Mouse (Mus musculus): ENCODE measurements at regions not wholly inside any gene's neighbourhood (a gene's known extent, or its start where the extent isn't known, plus 50 kb on each side); places are given as distances from the start of the nearest gene placed in this dataset.

- Histone ChIP-seq H3K27ac (no peak overlapping the region), H3K4me3 (no peak overlapping the region)
- DNase-seq (ENCODE audit: extremely low spot score in 1 of 2, low spot score in 2 of 2): peak; percentile 11 to 13
- no peak for TF ChIP-seq CTCF (IDR thresholded peaks at IDR 0.05)
- intact Hi-C loops (cut with DNase I): no loop called here
These were observed 577.0 kb upstream of the Large1 start for GRCm38 (mm10) chr8:73930344-73930743.

DNA sequence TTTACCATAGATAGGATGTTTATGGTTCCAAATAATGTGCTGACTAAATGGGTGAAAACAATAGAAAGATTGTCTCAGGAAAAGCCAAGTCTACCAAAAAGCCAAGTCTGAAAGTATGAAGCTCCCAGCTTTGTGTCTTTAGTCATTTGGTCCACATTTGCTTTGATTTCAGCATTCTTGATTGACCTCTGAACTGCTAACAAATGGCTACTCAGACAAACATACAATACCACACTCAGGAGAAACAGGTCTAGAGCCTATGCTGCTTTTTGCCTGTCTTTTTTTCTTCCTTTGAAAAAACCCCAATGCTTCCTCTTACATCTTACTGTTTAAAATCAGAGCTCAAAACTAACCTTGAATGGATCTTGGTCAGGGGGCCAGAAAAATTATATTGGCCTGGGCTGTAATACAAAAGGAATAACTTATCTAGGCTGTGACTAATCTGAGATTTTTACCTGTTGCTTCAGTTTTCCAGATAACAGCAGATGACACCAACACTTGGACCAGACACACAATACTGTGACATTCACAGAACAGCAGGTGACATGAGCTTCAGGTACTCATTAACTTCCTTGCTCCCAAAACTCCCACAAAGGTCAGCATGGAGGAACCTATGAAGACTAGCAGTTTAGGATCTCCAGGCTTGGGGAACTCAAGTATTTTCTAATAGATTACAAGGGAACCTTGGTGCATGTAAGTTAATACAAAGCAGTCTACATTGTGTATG, 572.3 kb upstream of the Large1 start:
- DNase-seq (ENCODE audit: extremely low spot score in 1 of 2, low spot score in 2 of 2): no peak
- TF ChIP-seq CTCF (IDR thresholded peaks at IDR 0.05): no peak
- intact Hi-C loops (cut with DNase I): no loop called here

GRCm38 (mm10) chr8:73923181-73923580, 569.8 kb upstream of the Large1 start:
- no peak overlapping the region for H3K4me3 ChIP-seq
- peak in 1 of 2 experiments; percentile 27 for DNase-seq (ENCODE audit: extremely low spot score in 1 of 2, low spot score in 2 of 2)
- intact Hi-C loops (cut with DNase I): loop anchor here (5.0 kb wide), 3 partner anchors 296 to 929 kb away; no protein-coding TSS in a partner anchor
- H3K27ac ChIP-seq: no peak overlapping the region
- TF ChIP-seq CTCF (IDR thresholded peaks at IDR 0.05): no peak; the same call in 1 of the 2 replicates

More for the DNA sequence above, 572.3 kb upstream of the Large1 start:
- Histone ChIP-seq H3K27ac (no peak overlapping the region), H3K4me3 (no peak overlapping the region)

GRCm38 (mm10) chr8:73921158-73921557, 567.8 kb upstream of the Large1 start:
- DNase-seq (ENCODE audit: extremely low spot score in 1 of 2, low spot score in 2 of 2): no peak
- H3K4me3 ChIP-seq: no peak overlapping the region
- peak overlapping the region; percentile 33; the same call in 1 of the 2 replicates for H3K27ac ChIP-seq
- intact Hi-C loops (cut with DNase I): loop anchor here (1.0 to 5.0 kb wide), 5 partner anchors 288 to 931 kb away; partner anchors contain the start of gene Large1
- no peak for TF ChIP-seq CTCF (IDR thresholded peaks at IDR 0.05)

- H3K27ac ChIP-seq: 0 out of 2 replicates have a peak overlapping the region, but pooled peaks have one; percentile 33
- H3K4me3 ChIP-seq: no peak overlapping the region
- no peak for TF ChIP-seq CTCF (IDR thresholded peaks at IDR 0.05)
- no peak for DNase-seq (ENCODE audit: extremely low spot score in 1 of 2, low spot score in 2 of 2)
- intact Hi-C loops (cut with DNase I): loop anchor here (2.0 to 5.0 kb wide), 4 partner anchors 288 to 932 kb away; no protein-coding TSS in a partner anchor
These were observed 567.2 kb upstream of the Large1 start for GRCm38 (mm10) chr8:73920564-73920963.

- TF ChIP-seq CTCF (IDR thresholded peaks at IDR 0.05): no peak
- H3K4me3 ChIP-seq: no peak overlapping the region
- intact Hi-C loops (cut with DNase I): no loop called here
- DNase-seq (ENCODE audit: extremely low spot score in 1 of 2, low spot score in 2 of 2): no peak
- H3K27ac ChIP-seq: no peak overlapping the region
These were observed 551.7 kb upstream of the Large1 start for GRCm38 (mm10) chr8:73905071-73905470.

- H3K27ac ChIP-seq: no peak overlapping the region
- H3K4me3 ChIP-seq: no peak overlapping the region
- intact Hi-C loops (cut with DNase I): no loop called here
- no peak for TF ChIP-seq CTCF (IDR thresholded peaks at IDR 0.05)
- DNase-seq (ENCODE audit: extremely low spot score in 1 of 2, low spot score in 2 of 2): no peak
These were observed 550.5 kb upstream of the Large1 start for GRCm38 (mm10) chr8:73903838-73904237.

GRCm38 (mm10) chr8:73885976-73886375, 532.6 kb upstream of the Large1 start:
- no peak overlapping the region for H3K4me3 ChIP-seq
- TF ChIP-seq CTCF (IDR thresholded peaks at IDR 0.05): no peak
- intact Hi-C loops (cut with DNase I): no loop called here
- H3K27ac ChIP-seq: no peak overlapping the region
- DNase-seq (ENCODE audit: extremely low spot score in 1 of 2, low spot score in 2 of 2): no peak

- H3K27ac ChIP-seq: no peak overlapping the region
- intact Hi-C loops (cut with DNase I): no loop called here
- DNase-seq (ENCODE audit: extremely low spot score in 1 of 2, low spot score in 2 of 2): no peak
- H3K4me3 ChIP-seq: no peak overlapping the region
- no peak for TF ChIP-seq CTCF (IDR thresholded peaks at IDR 0.05)
These were observed 528.3 kb upstream of the Large1 start for GRCm38 (mm10) chr8:73881606-73882005.
